Mouse (Mus musculus) left cerebral cortex, postnatal 10 days (tissue): ENCODE measurements around the gene Tiam1. TPM values are rescaled to one million over a fixed set of nuclear protein-coding genes. Genes with fewer than 3 reads are reported as not detected.

ENCODE experiments used
- DNase-seq, 2 experiments: peaks; one replicate each; pipeline ENCODE4 v3.0.0; 2021 to 2022; ENCODE audit warnings: low spot score in 2 of 2, mixed read lengths in 1 of 2; ENCODE audit errors: extremely low spot score in 1 of 2
- intact Hi-C: fragments of 180-260 bp; cut with DNase I; formaldehyde crosslinking; loops from one replicate; pipeline ENCODE4 v1.15.1; 2025
- total RNA-seq, 2 experiments: library from RNA; stranded (reverse); gene quantifications; 2 replicates each; pipeline ENCODE4 v1.2.3; 2021

Tiam1 gene
- total RNA-seq, 2 experiments from 2014 or later: 84.7 to 95.1 TPM

DNA sequence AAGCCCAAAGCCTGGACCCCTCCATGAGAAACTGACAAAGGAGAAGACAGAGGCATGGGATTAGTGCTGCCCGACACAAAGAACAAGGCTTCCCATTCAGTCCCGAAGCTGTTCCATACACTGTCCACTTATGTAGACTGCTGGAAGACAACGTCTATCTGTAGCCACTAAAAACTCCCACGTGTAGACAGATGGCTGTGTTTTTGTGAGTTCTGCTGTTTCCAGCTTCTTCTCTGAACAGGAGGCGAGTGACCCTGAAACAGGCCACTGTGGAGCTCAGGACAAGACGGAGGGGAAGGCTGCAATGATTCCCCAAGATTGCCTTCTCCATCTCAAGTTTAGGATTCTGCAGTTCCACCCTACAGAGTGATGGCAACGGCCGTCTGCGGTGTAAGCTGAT lies 330.0 kb downstream of the Tiam1 start:
- no peak for DNase-seq
- intact Hi-C loops: no loop called here

DNA sequence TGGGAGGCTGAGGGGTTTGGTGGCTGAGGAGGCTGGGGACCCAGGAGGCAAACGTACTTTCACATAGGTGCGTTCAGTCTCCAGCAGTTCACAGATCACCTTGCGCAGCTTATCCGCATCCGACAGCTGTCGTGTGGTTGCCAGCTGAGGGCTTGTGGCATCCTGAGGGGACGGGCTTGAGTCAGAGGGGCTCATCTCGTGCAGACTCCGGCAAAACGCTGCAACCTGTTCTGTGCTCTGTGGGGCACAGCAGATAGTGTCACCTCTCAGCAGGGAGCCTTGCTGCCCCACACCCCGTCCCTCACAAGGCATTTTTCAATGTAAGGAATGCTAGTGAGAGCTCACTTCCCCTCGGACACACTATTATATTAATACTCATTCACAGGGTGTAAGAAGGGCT lies 330.7 kb downstream of the Tiam1 start:
- intact Hi-C loops: no loop called here
- DNase-seq: no peak

- DNase-seq: no peak
- intact Hi-C loops: no loop called here
Observed at GRCm38 (mm10) chr16:89810398-89810797, 333.2 kb downstream of the Tiam1 start.

- DNase-seq: no peak
- intact Hi-C loops: no loop called here
Observed at GRCm38 (mm10) chr16:89808168-89808567, 335.4 kb downstream of the Tiam1 start.

DNA sequence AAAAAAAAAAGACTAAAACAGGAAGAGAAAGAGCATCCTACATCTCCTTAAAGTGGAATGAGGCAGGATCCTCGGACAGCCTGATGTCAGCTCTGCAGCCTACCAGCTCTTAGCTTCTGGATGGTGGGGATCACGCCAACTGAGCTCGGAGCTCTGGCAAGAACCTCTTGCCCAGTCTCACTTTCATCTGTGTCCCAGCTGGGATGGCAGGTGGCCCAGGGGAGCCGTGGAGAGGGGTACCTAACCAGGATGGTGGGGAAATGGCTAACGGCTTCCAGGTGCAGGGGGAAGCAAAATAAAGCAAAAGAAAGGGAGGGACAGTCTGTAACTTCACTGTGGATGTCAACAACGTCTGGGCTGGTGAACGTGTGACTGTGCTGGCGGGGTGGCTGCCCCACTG lies 337.6 kb downstream of the Tiam1 start:
- DNase-seq: no peak
- intact Hi-C loops: no loop called here

- intact Hi-C loops: no loop called here
- DNase-seq: no peak
Observed at GRCm38 (mm10) chr16:89805210-89805609, 338.4 kb downstream of the Tiam1 start.

GRCm38 (mm10) chr16:89801493-89801892 lies 342.1 kb downstream of the Tiam1 start:
- DNase-seq: no peak
- intact Hi-C loops: no loop called here

GRCm38 (mm10) chr16:89799772-89800171 lies 343.8 kb downstream of the Tiam1 start:
- intact Hi-C loops: no loop called here

GRCm38 (mm10) chr16:89796566-89796965 lies 347.0 kb downstream of the Tiam1 start:
- intact Hi-C loops: no loop called here
- no peak for DNase-seq

More at GRCm38 (mm10) chr16:89799772-89800171, 343.8 kb downstream of the Tiam1 start:
- DNase-seq: no peak

DNA sequence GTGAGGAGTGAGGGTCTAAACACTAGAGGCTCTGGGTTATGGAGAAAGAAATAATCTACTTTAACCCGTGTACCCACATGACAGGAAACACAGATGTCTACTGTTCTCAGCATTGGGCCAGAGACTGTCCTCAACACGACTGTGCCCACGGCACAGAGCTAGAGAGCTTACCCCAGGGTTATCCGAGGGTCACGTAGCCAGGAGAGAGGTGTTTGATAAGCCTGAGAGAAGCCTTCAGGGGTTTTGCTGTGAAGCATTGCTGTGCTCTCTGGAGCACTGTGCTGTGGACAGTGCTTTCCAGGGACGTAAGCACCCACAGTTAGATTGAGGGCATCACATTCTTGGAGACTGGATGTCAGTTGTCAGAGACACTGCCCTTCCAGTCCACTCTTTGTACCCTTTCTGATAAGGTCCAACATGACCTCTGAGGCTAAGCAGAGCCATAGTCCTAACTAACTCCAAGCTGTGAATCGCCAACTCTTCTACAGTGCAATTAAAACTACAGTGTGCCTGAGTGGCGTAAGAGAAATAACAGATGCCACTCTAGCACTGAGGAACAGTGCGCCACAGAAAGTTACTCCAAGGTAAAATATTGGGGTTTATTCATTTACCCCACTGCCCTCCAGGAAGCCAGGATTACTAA lies 353.7 kb downstream of the Tiam1 start:
- DNase-seq: no peak
- intact Hi-C loops: no loop called here

DNA sequence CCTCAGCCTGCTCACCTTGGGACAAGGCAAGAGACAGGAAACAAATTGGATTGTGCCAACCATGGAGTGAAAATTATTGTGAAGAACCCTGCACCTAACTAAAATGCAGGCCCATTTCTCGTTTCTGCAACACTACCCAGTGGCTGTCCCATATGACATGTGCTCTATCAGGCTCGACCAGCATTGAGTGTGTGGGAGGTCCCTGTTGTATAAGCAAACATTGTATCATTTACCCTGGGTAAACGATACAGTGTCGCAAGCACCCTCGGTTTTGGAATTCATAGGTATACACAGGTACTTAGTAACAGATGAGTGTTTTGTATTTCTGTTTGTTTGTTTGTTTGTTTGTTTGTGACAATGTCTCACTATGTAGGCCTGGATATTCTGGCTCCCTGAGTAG lies 357.8 kb downstream of the Tiam1 start:
- no peak for DNase-seq
- intact Hi-C loops: no loop called here

GRCm38 (mm10) chr16:89779705-89780104 lies 363.9 kb downstream of the Tiam1 start:
- no peak for DNase-seq
- intact Hi-C loops: no loop called here

- DNase-seq: no peak
- intact Hi-C loops: no loop called here
Observed at GRCm38 (mm10) chr16:89777450-89777849, 366.1 kb downstream of the Tiam1 start.

GRCm38 (mm10) chr16:89774553-89774913 lies 369.0 kb downstream of the Tiam1 start:
- intact Hi-C loops: loop anchor here (1.0 kb wide), 1 partner anchor 57 kb away; no protein-coding TSS in a partner anchor

GRCm38 (mm10) chr16:89773657-89774552 lies 369.7 kb downstream of the Tiam1 start:
- intact Hi-C loops: loop anchor here (1.0 kb wide), 2 partner anchors 57 to 412 kb away; no protein-coding TSS in a partner anchor
- DNase-seq: peak; percentile 89 to 90

More at GRCm38 (mm10) chr16:89774553-89774913, 369.0 kb downstream of the Tiam1 start:
- no peak for DNase-seq

DNA sequence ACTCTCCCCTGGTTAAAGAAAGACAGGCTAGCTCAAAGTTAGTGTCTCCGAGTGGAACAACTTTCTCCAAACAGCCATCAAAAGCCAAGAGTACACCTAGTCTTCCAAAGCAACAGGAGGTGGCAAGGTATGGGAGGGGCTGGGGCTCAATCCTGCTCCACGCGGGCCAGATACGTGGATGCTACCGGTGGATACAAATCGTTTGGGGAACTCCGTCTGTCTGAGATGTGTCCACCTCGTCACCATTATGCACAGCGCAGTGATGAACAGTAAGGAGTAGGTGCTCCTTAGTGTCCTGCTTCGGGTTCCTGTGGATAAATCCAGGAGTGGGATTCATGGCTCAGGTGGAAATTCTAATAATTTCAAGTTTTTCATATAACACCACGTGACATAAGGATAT lies 377.6 kb downstream of the Tiam1 start:
- intact Hi-C loops: loop anchor here (10.0 kb wide), 3 partner anchors 241 to 1921 kb away; no protein-coding TSS in a partner anchor
- DNase-seq: no peak

- no peak for DNase-seq
- intact Hi-C loops: loop anchor here (10.0 kb wide), 3 partner anchors 241 to 1921 kb away; no protein-coding TSS in a partner anchor
Observed at GRCm38 (mm10) chr16:89765470-89765869, 378.1 kb downstream of the Tiam1 start.

- no peak for DNase-seq
- intact Hi-C loops: loop anchor here (10.0 kb wide), 3 partner anchors 239 to 1919 kb away; no protein-coding TSS in a partner anchor
Observed at GRCm38 (mm10) chr16:89763812-89764211, 379.8 kb downstream of the Tiam1 start.

- intact Hi-C loops: loop anchor here (10.0 kb wide), 3 partner anchors 238 to 1918 kb away; no protein-coding TSS in a partner anchor
- DNase-seq: no peak
Observed at GRCm38 (mm10) chr16:89762523-89762922, 381.0 kb downstream of the Tiam1 start.

- intact Hi-C loops: loop anchor here (10.0 kb wide), 3 partner anchors 237 to 1917 kb away; no protein-coding TSS in a partner anchor
- no peak for DNase-seq
Observed at GRCm38 (mm10) chr16:89762096-89762495, 381.5 kb downstream of the Tiam1 start.
